Mouse (Mus musculus): ENCODE data around the gene Pkp2.

- TF ChIP-seq HCFC1 (IDR thresholded peaks at IDR 0.05; ENCODE audit: borderline replicate concordance, insufficient read depth, low read length) (no peak), ZC3H11A (IDR thresholded peaks at IDR 0.05; ENCODE audit: borderline replicate concordance, low read depth, low read length) (no peak), CHD2 (IDR thresholded peaks at IDR 0.05; ENCODE audit: low read depth, low read length) (no peak), ZNF384 (IDR thresholded peaks at IDR 0.05; ENCODE audit: low read depth, low read length) (no peak), MAFK (IDR thresholded peaks at IDR 0.05; ENCODE audit: insufficient read depth, low read depth, low read length) (no peak)
Measured at GRCm38 (mm10) chr16:16225828-16226227, 12.7 kb downstream of the Pkp2 start.

Data from ES-E14 (cell line).